Mouse (Mus musculus) retina, postnatal 7 days (tissue): ENCODE data around the gene Dnaja3.
"Not testable (repeated sequence)": the region's sequence is repeated elsewhere in the genome, so short reads cannot be mapped to it uniquely, and the experiment has no call there.

ENCODE experiments used
- DNase-seq: peaks from one replicate; pipeline ENCODE4 v3.0.0-alpha.2; 2012; ENCODE audit warnings: low read depth, low spot score

Dnaja3 gene

GRCm38 (mm10) chr16:4722128-4722914 lies 82.5 kb downstream of the Dnaja3 start:
- DNase-seq: no peak

DNA sequence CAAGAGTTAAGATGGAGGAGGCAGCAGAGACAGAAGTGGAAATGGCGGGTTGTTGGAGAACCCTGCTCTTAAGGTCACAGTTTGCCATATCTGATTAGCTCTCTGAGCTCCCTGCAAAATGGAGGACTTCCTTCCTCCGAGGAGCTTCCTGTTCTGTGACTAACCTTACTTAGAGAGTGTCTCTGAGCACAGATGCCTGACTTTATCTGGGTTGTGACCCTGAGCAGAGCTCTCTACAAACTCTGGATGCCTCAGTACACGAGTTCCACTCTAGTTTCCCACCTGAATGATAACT lies 83.1 kb downstream of the Dnaja3 start:
- no peak for DNase-seq

DNA sequence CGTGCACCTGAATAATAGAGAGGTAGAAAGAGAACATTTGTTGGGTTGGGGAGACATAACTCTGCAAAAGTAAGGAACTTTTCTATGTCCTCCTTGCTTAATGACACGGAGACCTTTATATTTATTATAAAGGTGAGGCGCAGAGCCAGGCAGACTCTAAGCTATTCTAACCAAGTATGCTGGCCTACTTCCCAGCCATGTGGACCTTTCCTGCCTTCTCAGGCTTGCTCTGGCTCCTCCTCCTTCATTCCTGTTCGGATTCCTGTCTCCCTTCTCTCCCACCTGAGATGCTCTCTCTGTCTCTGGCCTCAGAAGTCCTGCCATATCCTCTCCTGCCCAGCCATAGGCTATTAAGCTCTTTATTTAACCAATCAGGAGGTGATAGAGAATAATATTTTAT lies 85.5 kb downstream of the Dnaja3 start:
- DNase-seq: no peak

DNA sequence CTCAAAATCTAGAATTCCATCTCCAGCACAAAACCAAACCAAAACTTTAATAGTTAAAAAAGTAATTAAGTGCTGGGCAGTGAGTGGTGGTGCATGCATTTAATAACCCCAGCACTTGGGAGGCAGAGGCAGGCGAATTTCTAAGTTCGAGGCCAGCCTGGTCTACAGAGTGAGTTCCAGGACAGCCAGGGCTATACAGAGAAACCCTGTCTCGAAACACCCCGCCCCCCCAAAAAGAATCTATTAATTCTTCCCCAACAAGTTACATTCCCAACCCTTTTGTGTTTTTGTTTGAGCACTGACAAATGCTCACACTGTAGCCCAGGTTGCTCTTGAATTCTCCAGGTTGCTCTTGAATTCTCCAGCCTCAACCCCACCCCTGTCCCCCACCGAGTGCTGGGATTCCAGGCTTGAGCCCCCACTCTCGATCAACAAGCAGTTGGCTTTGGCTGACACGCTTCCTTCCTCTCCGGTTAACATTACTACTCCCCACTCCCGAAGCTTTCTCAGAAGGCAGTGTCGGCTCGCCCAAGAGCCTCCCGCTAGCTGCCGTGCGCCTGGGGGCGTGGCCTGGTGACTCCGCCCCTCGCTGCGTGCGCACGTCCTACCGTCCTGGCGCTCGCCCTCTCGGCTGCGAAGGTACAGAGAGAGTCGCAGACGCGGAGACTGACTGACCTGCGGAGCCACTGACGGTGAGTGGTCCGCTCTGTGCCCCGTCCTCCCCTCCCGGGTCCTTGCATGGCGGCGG lies 86.2 kb downstream of the Dnaja3 start, which contains the start of gene Hmox2:
Gene Hmox2 (plus strand): TSS at position 582 of the 748 bp plus-strand sequence.
- DNase-seq: peak; percentile 87

DNA sequence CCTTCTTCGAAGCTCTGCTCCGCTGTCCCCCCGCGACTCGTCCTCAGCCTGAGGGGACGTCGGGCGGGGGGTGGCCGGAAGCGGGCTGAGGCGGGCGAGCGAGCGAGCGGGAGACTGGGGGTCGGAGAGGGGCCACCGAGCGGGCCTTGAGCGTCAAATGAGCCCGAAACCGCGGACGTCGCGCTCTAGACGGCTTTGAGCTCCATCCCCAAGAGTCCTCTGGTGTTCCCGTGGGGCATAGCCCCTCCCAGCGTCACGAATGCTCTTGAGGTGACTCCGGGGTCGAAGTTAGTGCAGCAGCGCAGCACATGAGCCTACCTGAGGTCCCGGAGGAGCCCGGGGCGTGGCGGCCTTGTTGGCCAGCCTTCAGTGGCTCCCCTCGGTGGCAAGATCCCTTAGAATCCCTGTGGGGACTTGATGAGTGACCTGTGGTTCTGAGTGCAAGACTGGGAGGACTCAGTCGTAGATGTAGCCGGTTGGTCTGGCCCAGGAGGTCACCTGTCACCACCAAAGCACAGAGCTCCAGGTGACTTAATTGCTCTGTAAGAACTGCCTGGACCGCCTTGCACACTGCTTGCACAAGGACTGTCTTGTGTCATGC lies 86.8 kb downstream of the Dnaja3 start:
- no peak for DNase-seq

DNA sequence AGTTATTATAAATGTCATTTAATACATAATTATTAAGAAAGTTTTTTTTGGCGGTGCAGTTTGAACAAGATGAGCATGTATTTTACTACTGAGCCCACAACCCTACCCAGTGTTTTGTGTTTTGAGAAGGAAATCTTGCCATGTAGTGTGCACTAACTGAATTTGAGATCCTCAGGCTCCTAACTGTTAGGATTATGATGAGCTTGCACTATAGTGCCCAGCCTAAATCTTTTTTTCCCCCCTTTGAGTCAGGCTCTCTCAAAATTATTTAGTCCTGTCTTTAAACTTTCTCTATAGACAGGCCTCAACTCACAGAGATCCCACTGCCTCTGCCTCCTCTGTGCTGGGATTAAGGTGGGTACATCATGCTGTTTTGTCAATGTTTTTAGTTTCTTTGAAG lies 87.7 kb downstream of the Dnaja3 start:
- no peak for DNase-seq

- no peak for DNase-seq
Observed at GRCm38 (mm10) chr16:4727963-4728362, 88.2 kb downstream of the Dnaja3 start.

- DNase-seq: no peak
Observed at GRCm38 (mm10) chr16:4730776-4731358, 91.1 kb downstream of the Dnaja3 start.

GRCm38 (mm10) chr16:4736262-4736661 lies 96.5 kb downstream of the Dnaja3 start:
- DNase-seq: no peak

- no peak for DNase-seq
Observed at GRCm38 (mm10) chr16:4739994-4740393, 100.2 kb downstream of the Dnaja3 start.

DNA sequence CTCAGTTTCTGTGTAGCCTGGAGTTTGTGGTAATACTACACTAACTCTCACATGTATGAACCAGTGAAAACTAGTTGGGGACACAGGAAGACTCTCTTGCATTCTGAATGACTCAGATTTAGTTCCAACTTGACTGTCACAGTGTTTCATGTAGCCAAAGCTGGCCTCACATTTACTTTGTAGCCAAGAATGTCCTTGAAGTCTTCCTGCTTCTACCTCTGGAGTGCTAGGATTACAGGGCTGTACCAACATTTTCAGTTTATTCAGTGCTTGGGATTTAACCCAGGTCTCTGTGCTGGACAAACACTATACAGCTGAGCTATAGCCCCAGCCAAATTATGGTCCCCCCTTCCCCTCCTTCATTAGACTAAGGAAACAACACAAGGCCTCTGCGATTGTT lies 102.4 kb downstream of the Dnaja3 start:
- no peak for DNase-seq

DNA sequence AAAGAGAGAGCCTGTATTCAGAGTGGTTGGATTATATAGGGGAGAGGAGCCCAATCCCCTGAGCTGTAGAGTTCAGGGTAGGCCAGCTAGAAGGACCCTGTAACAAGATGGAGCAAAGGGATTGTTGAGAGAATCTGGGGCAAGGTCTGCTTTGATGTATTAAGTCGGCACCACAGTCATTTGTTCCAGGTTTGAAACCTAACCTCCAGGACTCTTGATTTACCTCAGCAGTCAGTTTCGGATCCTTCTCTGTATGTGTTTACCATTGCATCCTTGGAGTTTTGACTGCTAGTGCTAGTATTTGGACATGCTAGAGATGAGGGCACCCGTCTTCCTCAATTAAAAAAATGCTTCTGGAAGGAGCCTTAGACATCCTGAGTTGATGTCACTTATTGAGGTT lies 112.4 kb downstream of the Dnaja3 start:
- no peak for DNase-seq

GRCm38 (mm10) chr16:4754045-4754444 lies 114.3 kb downstream of the Dnaja3 start:
- DNase-seq: no peak

GRCm38 (mm10) chr16:4756660-4757335 lies 117.0 kb downstream of the Dnaja3 start:
- not testable (repeated sequence) for DNase-seq
